Mouse (Mus musculus): ENCODE results near the gene Ldb3. TPM values are rescaled to one million over a fixed set of nuclear protein-coding genes. Genes with fewer than 3 reads are reported as not detected.

Gene Ldb3
- total RNA-seq, 2 experiments from 2014 or later: 2.5 to 2.6 TPM

DNA sequence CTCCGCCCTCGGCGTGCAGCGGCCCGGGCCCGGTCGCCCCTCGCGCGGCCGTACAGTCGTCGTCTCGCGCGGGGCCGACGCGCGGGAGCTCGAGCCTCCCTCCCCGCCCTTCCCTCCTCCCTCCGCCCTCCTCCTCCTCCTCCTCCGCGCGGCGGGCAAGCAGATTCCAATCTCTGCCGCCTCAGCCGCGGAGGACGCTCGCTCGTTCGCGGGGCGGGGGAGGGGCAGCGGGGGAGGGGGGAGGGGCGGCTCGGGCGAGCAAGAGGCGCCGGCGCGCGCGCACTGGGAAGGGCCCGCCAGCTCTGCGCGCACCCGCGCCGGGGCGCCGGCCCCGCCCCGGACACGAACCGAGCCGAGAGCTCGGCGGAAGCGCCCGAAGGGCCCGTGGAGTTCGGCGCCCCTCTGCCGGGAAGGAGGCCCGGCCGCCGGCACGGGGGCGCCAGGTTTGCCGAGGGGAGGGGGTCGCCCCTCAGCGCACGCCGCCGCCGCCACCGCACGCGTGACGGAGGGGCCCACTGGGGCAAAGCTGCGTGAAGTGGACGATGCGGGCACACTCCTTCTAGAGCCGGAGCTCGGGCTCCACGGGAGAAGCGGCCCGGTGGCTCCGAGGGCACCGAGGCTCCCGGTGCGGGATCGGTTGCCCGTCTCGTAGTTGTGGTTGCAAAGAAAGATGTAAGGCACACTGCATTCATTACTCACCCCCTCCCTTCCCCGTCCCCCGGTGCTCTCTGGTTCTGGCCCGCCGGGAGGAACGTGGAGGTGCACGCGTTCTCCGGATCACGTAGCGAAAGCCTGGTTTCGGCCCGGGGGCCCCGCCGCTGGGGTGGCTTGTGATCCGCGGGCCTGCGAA is 85.8 kb downstream of the Ldb3 start:
- Histone ChIP-seq H3K27ac (peak overlapping the region; percentile 98), H3K4me3 (peak overlapping the region; percentile 76)
- TF ChIP-seq CTCF (IDR thresholded peaks at IDR 0.05): no peak
- intact Hi-C loops (cut with DNase I): loop anchor here (1.0 to 5.0 kb wide), 4 partner anchors 47 to 192 kb away; partner anchors contain the start of genes Glud1, Shld2 and Wapl
- peak; percentile 91 to 92 for DNase-seq (ENCODE audit: extremely low spot score in 1 of 2, low spot score in 2 of 2)

DNA sequence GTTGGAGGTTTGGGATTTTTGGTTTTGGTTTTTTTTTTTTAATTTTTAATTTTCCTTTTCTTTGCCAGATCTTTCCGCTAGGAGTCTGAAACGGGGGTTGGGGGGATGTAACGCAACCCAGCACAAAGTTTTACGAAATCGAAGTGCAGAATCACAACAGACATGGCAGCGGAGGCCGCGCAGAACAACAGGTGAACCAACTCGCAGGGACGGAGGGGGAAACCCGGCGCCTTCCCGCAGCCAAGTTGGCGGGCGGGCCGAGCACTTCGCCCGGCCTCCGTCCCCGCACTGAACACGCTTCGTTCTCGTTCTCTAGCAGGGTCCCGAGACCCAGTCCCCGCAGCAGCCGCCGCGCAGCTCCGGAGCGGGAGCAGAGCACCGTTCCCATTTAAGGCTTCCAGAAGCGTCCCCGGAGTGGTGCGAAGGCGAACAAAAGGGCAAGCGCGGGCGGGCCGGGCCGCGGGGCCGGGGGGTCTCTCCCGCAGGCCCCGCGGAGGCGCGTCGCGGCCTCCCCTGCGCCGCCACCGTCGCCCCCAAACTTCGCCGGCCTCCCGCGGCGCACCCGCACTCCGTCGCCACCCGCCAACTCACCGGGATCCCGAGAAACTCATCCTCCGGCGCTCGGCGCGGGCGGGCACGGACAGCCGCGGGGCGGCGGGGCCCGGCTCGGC is 86.5 kb downstream of the Ldb3 start:
- Histone ChIP-seq H3K27ac (peak overlapping the region; percentile 82), H3K4me3 (peak overlapping the region; percentile 76)
- DNase-seq (ENCODE audit: extremely low spot score in 1 of 2, low spot score in 2 of 2): peak; percentile 52 to 57
- TF ChIP-seq CTCF (IDR thresholded peaks at IDR 0.05): no peak; the same call in 1 of the 2 replicates
- intact Hi-C loops (cut with DNase I): loop anchor here (1.0 to 5.0 kb wide), 5 partner anchors 43 to 191 kb away; partner anchors contain the start of genes Glud1, Shld2 and Wapl

DNA sequence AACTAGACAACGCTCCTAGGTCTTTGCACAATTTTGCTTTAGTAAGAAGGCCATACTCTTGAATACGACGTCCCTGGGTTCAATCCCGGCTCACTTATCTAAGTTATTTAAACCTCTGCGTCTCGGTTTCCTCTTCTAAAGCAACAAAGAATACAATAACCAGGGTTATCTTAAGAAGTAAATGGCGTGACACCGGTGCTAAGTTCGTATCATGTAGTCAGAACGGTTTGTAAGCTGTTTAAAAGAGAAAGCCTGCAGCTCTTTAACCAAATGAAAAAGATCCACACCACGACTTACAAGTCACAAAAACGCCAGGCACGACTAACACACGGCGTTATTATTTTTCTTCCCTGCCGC is 87.1 kb downstream of the Ldb3 start:
- intact Hi-C loops (cut with DNase I): loop anchor here (2.0 to 5.0 kb wide), 2 partner anchors 43 to 171 kb away; partner anchors contain the start of gene Wapl
- no peak for TF ChIP-seq CTCF (IDR thresholded peaks at IDR 0.05)
- DNase-seq (ENCODE audit: extremely low spot score in 1 of 2, low spot score in 2 of 2): no peak
- Histone ChIP-seq H3K27ac (peak overlapping the region; percentile 82; the same call in 1 of the 2 replicates), H3K4me3 (peak overlapping the region; percentile 76)

DNA sequence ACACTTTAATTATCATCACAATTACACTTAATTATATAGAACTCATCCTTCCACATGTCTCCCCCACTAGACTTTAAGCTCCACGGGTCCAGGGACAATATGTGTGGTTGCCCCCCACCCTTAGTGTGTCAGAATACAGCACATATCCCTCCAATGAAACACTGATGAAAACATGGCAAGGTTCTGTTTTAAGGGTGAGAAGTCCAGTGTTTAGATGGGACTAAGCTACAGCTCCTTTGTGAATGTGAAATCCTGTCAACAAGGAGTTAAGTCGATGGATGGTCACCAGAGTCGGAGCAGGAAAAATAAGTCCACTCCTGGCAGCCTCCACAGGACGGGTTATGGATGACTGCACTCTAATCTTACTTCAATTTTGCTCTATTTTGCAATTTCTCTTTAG is 88.2 kb downstream of the Ldb3 start:
- Histone ChIP-seq H3K27ac (no peak overlapping the region), H3K4me3 (peak overlapping the region; percentile 76; the same call in 1 of the 2 replicates)
- DNase-seq (ENCODE audit: extremely low spot score in 1 of 2, low spot score in 2 of 2): no peak
- intact Hi-C loops (cut with DNase I): loop anchor here (2.0 to 5.0 kb wide), 2 partner anchors 42 to 172 kb away; partner anchors contain the start of gene Wapl
- TF ChIP-seq CTCF (IDR thresholded peaks at IDR 0.05): no peak

DNA sequence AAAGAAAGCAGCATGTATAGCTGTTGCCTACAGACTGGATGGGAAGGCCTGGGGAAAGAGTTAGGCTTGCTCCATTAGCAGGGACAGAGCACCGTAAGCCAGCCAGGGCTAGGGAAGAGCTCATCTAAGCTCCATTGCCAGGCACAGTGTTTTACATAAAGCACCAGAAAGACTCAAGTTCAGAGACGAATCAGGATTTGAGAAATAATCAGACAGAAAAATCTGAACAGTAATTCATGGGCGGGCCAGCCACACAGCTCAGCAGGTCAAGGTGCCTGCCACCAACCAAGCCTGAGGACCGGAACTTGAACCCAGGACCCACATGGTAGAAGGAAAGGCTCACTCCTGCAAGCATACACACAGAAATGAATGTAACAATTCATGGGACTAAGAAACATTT is 88.8 kb downstream of the Ldb3 start:
- no peak overlapping the region for H3K4me3 ChIP-seq
- intact Hi-C loops (cut with DNase I): loop anchor here (2.0 to 5.0 kb wide), 2 partner anchors 41 to 173 kb away; partner anchors contain the start of gene Wapl
- no peak for DNase-seq (ENCODE audit: extremely low spot score in 1 of 2, low spot score in 2 of 2)
- no peak overlapping the region for H3K27ac ChIP-seq
- no peak for TF ChIP-seq CTCF (IDR thresholded peaks at IDR 0.05)

DNA sequence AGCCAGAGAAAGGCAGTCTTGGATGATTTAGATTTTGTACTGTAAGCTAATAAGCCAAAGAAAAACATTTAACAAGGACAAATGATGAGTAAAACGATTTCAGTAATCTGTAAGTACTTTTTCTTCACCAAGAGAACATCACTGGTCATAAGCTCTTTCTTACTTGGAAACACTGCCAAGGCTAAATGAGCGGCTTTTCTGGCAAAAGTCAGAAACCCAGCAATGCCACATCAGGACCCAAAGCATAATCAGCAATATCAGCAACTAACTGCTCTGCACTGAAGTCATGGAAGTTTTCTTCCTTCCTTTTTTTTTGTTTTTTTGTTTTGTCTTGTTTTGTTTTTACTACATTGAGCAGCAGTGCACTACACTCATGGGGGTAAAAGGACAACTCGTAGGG is 91.1 kb downstream of the Ldb3 start:
- intact Hi-C loops (cut with DNase I): no loop called here
- Histone ChIP-seq H3K27ac (no peak overlapping the region), H3K4me3 (no peak overlapping the region)
- TF ChIP-seq CTCF (IDR thresholded peaks at IDR 0.05): no peak
- DNase-seq (ENCODE audit: extremely low spot score in 1 of 2, low spot score in 2 of 2): no peak

DNA sequence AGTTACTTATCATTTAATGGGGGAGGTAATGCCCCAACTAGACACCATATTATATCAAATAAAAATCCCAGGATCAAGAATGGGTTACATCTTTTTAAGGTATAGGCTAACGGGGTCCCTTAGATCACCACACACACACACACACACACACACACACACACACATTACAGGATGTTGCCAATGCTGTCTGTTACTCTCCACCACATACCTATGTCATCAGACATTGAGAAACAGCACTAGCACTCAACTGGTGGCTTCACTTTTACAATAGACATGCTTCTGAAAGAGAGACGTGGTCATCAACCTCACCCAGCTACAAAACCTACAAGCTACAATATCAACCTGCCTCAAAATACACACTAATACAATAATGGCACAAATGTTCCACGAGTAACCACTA is 94.8 kb downstream of the Ldb3 start:
- DNase-seq (ENCODE audit: extremely low spot score in 1 of 2, low spot score in 2 of 2): no peak
- intact Hi-C loops (cut with DNase I): no loop called here
- no peak for TF ChIP-seq CTCF (IDR thresholded peaks at IDR 0.05)
- no peak overlapping the region for H3K27ac ChIP-seq
- H3K4me3 ChIP-seq: no peak overlapping the region

DNA sequence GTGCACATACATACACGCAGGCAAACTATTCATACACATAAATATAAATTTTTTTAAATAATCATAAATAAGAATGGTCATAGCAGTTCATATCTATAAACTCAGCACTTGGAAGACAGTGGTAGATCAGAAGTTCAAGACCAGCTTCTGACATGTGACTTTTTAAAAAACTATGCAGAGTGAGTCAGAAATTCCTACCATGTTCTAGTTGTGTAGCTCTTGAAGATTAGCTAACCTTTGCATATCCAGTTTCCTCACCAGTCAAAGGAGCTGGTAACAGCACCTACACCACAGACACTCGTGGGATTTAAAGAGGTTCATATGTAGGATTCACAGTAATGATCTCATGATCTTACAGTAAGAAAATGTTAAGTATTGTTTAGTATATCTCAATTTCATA is 95.8 kb downstream of the Ldb3 start:
- H3K27ac ChIP-seq: no peak overlapping the region
- no peak for DNase-seq (ENCODE audit: extremely low spot score in 1 of 2, low spot score in 2 of 2)
- TF ChIP-seq CTCF (IDR thresholded peaks at IDR 0.05): no peak
- intact Hi-C loops (cut with DNase I): no loop called here
- no peak overlapping the region for H3K4me3 ChIP-seq

DNA sequence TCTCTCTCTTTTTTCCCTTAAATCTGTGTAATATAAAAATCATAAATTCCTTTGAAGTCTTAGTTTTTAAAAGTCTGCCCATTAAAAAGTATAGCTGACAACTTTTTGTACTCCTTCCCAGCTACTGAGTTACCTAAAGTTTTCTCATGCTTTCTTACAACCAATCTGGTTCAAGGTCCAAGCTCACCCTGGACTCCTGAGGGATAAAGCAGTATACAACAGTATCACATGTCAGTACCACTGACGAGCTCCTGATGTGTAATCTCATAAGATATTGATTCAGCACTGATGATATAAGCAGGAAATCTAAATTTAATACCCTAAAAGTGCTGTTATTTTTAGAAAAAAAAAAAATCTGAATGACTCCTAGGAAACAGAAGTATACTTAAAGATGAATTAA is 97.5 kb downstream of the Ldb3 start:
- intact Hi-C loops (cut with DNase I): no loop called here

DNA sequence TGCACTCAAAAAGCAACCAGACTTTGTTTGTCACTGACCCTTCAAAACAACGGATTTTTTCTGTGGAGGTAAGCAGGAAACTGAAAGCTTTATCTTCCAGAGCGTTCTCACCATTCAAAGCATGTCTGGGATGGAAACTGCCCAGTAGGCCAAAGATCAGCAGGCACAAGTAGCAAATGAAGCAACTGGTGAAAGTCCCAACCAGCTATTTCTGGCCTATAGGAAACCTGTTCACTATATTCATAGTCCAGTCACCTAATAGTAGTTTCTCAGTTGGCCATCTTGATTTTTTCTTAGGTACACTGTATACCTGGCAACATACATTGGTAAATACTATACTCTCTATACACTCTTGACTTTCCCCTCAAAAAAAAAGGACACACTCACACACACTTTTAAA is 98.6 kb downstream of the Ldb3 start:
- no peak for DNase-seq (ENCODE audit: extremely low spot score in 1 of 2, low spot score in 2 of 2)
- Histone ChIP-seq H3K4me3 (no peak overlapping the region), H3K27ac (no peak overlapping the region)
- no peak for TF ChIP-seq CTCF (IDR thresholded peaks at IDR 0.05)
- intact Hi-C loops (cut with DNase I): no loop called here

More for the DNA sequence above, 97.5 kb downstream of the Ldb3 start:
- TF ChIP-seq CTCF (IDR thresholded peaks at IDR 0.05): no peak
- Histone ChIP-seq H3K27ac (no peak overlapping the region), H3K4me3 (no peak overlapping the region)
- DNase-seq (ENCODE audit: extremely low spot score in 1 of 2, low spot score in 2 of 2): no peak

DNA sequence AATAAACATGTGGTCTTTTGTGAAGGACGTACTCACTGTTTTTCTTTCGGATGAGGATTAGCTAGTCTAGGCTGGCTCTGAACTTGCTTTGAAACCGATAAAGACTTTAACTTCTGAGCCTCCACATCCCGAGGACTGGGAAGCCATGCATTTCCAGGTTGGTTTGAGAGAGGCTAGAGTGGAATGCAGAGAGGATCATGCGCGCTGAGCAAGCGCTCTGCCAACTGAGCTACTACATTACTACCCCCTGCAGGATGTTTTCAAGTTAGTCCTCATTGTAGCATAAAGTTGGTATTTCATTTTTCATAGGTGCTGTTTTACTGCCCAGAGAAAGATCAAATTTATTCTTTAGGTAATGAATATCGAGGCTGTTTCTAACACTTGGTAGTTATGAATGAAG is 102.3 kb downstream of the Ldb3 start:
- H3K4me3 ChIP-seq: no peak overlapping the region
- H3K27ac ChIP-seq: no peak overlapping the region
- intact Hi-C loops (cut with DNase I): no loop called here
- TF ChIP-seq CTCF (IDR thresholded peaks at IDR 0.05): no peak; the same call in 1 of the 2 replicates
- DNase-seq (ENCODE audit: extremely low spot score in 1 of 2, low spot score in 2 of 2): no peak

Data from left cerebral cortex, adult 2 months (tissue).